Mouse (Mus musculus) embryonic fibroblast, embryonic 13.5 days (primary cell): ENCODE data around the gene Hsd11b2.

ENCODE experiments used
- CTCF ChIP-seq: IDR thresholded peaks from 2 replicates; pipeline ENCODE4 v1.5.1; 2011; ENCODE audit warnings: mild to moderate bottlenecking, control low read depth, low read length, moderate library complexity, borderline replicate concordance; ENCODE audit not compliant: insufficient read depth
- POLR2A ChIP-seq: IDR thresholded peaks from 2 replicates; pipeline ENCODE4 v1.6.1; 2011; ENCODE audit warnings: low read depth, mild to moderate bottlenecking, control low read depth, low read length, moderate library complexity

GRCm38 (mm10) chr8:105514194-105514593, 4.4 kb upstream of the Hsd11b2 start:
- no peak for TF ChIP-seq POLR2A
- TF ChIP-seq CTCF = no peak
